Mouse (Mus musculus): Measurements from ENCODE around the gene Pip5k1a. TPM values are rescaled to one million over a fixed set of nuclear protein-coding genes. Genes with fewer than 3 reads are reported as not detected.

The Pip5k1a gene
- 12.2 and 13.6 TPM in 2 replicates for polyA plus RNA-seq (2014; fragmentation: Nextera tagmentation; extraction: Ambion mirVana)

GRCm38 (mm10) chr3:95106338-95107117 is at the start of gene Pip5k1a:
TSS of gene Pip5k1a (minus strand) at chr3:95106930.
- peak; percentile 33; the same call in 1 of the 2 replicates for TF ChIP-seq CTCF (IDR thresholded peaks at IDR 0.05; ENCODE audit: low read depth)
- ATAC-seq (ENCODE audit: insufficient read depth) (peak; percentile 89), DNase-seq (peak; percentile 99)
- Histone ChIP-seq H3K9me3 (ENCODE audit: low read depth, low read length) (no peaks in the 10 kb centered on the region), H3K4me3 (ENCODE audit: low read depth, low read length) (peak within 1 kb of the TSS; percentile 74), H3K36me3 (ENCODE audit: insufficient read depth) (peaks cover 2% of the 10 kb centered on the region; the same call in 1 of the 2 replicates), H3K27ac (ENCODE audit: low read depth) (peak within 1 kb of the TSS; percentile 80), H3K27me3 (ENCODE audit: insufficient read depth, low read length) (no peaks in the 10 kb centered on the region), H3K9ac (peak within 1 kb of the TSS; percentile 83), H3K4me2 (peak within 1 kb of the TSS; percentile 79), H3K4me1 (ENCODE audit: insufficient read depth) (no peaks in the 10 kb centered on the region)
- WGBS: under 1% methylated on average over 51 of the region's 51 CpGs

- peak; percentile 54 for TF ChIP-seq CTCF (IDR thresholded peaks at IDR 0.05; ENCODE audit: low read depth)
- Histone ChIP-seq H3K4me3 (ENCODE audit: low read depth, low read length) (no peak overlapping the region), H3K9ac (no peak overlapping the region), H3K4me1 (ENCODE audit: insufficient read depth) (no peaks in the 10 kb centered on the region), H3K36me3 (ENCODE audit: insufficient read depth) (no peaks in the 10 kb centered on the region), H3K27ac (ENCODE audit: low read depth) (no peak overlapping the region), H3K4me2 (no peak overlapping the region), H3K9me3 (ENCODE audit: low read depth, low read length) (no peaks in the 10 kb centered on the region), H3K27me3 (ENCODE audit: insufficient read depth, low read length) (no peaks in the 10 kb centered on the region)
- WGBS: 49% methylated on average over 4 of the region's 4 CpGs
- DNase-seq (peak; percentile 38), ATAC-seq (ENCODE audit: insufficient read depth) (no peak)
These were observed 47.1 kb upstream of the Pip5k1a start for GRCm38 (mm10) chr3:95153874-95154273.

- Histone ChIP-seq H3K9ac (no peak overlapping the region), H3K36me3 (ENCODE audit: insufficient read depth) (no peaks in the 10 kb centered on the region), H3K27me3 (ENCODE audit: insufficient read depth, low read length) (no peaks in the 10 kb centered on the region), H3K4me1 (ENCODE audit: insufficient read depth) (no peaks in the 10 kb centered on the region), H3K9me3 (ENCODE audit: low read depth, low read length) (no peaks in the 10 kb centered on the region), H3K4me2 (no peak overlapping the region), H3K4me3 (ENCODE audit: low read depth, low read length) (no peak overlapping the region), H3K27ac (ENCODE audit: low read depth) (no peak overlapping the region)
- no peak for TF ChIP-seq CTCF (IDR thresholded peaks at IDR 0.05; ENCODE audit: low read depth)
- DNase-seq (no peak), ATAC-seq (ENCODE audit: insufficient read depth) (no peak)
- 55% methylated on average over 3 of the region's 3 CpGs for WGBS
These were observed 41.2 kb upstream of the Pip5k1a start for GRCm38 (mm10) chr3:95147924-95148323.

GRCm38 (mm10) chr3:95142617-95143011 is 35.9 kb upstream of the Pip5k1a start:
- Histone ChIP-seq H3K27ac (ENCODE audit: low read depth) (no peak overlapping the region), H3K4me3 (ENCODE audit: low read depth, low read length) (no peak overlapping the region), H3K36me3 (ENCODE audit: insufficient read depth) (peaks cover 10% of the 10 kb centered on the region; the same call in 1 of the 2 replicates), H3K4me1 (ENCODE audit: insufficient read depth) (no peaks in the 10 kb centered on the region), H3K9me3 (ENCODE audit: low read depth, low read length) (no peaks in the 10 kb centered on the region), H3K4me2 (no peak overlapping the region), H3K27me3 (ENCODE audit: insufficient read depth, low read length) (no peaks in the 10 kb centered on the region), H3K9ac (no peak overlapping the region)
- WGBS: 7% methylated on average over 5 of the region's 5 CpGs
- ATAC-seq (ENCODE audit: insufficient read depth): peak; percentile 47
- peak; percentile 97 for TF ChIP-seq CTCF (IDR thresholded peaks at IDR 0.05; ENCODE audit: low read depth)
- peak; percentile 93 for DNase-seq

GRCm38 (mm10) chr3:95141952-95142616 is 35.4 kb upstream of the Pip5k1a start, which contains the start of gene Tnfaip8l2:
TSS of gene Tnfaip8l2 (minus strand) at chr3:95142360.
- WGBS: 80% methylated on average over 10 of the region's 10 CpGs
- no peak for TF ChIP-seq CTCF (IDR thresholded peaks at IDR 0.05; ENCODE audit: low read depth)
- Histone ChIP-seq H3K27ac (ENCODE audit: low read depth) (no peak within 1 kb of the TSS), H3K4me1 (ENCODE audit: insufficient read depth) (no peaks in the 10 kb centered on the region), H3K4me2 (no peak within 1 kb of the TSS), H3K36me3 (ENCODE audit: insufficient read depth) (peaks cover 10% of the 10 kb centered on the region; the same call in 1 of the 2 replicates), H3K27me3 (ENCODE audit: insufficient read depth, low read length) (no peaks in the 10 kb centered on the region), H3K9ac (no peak within 1 kb of the TSS), H3K4me3 (ENCODE audit: low read depth, low read length) (no peak within 1 kb of the TSS), H3K9me3 (ENCODE audit: low read depth, low read length) (no peaks in the 10 kb centered on the region)
- DNase-seq (no peak), ATAC-seq (ENCODE audit: insufficient read depth) (peak; percentile 48; the same call in 1 of the 2 replicates)

- Histone ChIP-seq H3K4me1 (ENCODE audit: insufficient read depth) (no peaks in the 10 kb centered on the region), H3K36me3 (ENCODE audit: insufficient read depth) (peaks cover 10% of the 10 kb centered on the region; the same call in 1 of the 2 replicates), H3K27ac (ENCODE audit: low read depth) (no peak overlapping the region), H3K4me2 (no peak overlapping the region), H3K9ac (no peak overlapping the region), H3K9me3 (ENCODE audit: low read depth, low read length) (no peaks in the 10 kb centered on the region), H3K27me3 (ENCODE audit: insufficient read depth, low read length) (no peaks in the 10 kb centered on the region), H3K4me3 (ENCODE audit: low read depth, low read length) (no peak overlapping the region)
- DNase-seq: no peak
- TF ChIP-seq CTCF (IDR thresholded peaks at IDR 0.05; ENCODE audit: low read depth): no peak
- ATAC-seq (ENCODE audit: insufficient read depth): no peak
- WGBS: 88% methylated on average over 9 of the region's 9 CpGs
These were observed 34.7 kb upstream of the Pip5k1a start for GRCm38 (mm10) chr3:95141474-95141873.

GRCm38 (mm10) chr3:95140795-95141194 is 34.1 kb upstream of the Pip5k1a start:
- no peaks in the 10 kb centered on the region for H3K27me3 ChIP-seq (ENCODE audit: insufficient read depth, low read length)
- no peak overlapping the region for H3K9ac ChIP-seq
- DNase-seq (no peak), ATAC-seq (ENCODE audit: insufficient read depth) (no peak)
- H3K4me3 ChIP-seq (ENCODE audit: low read depth, low read length): no peak overlapping the region
- H3K4me2 ChIP-seq: no peak overlapping the region
- 89% methylated on average over 6 of the region's 6 CpGs for WGBS
- no peak overlapping the region for H3K27ac ChIP-seq (ENCODE audit: low read depth)
- H3K9me3 ChIP-seq (ENCODE audit: low read depth, low read length): no peaks in the 10 kb centered on the region
- H3K36me3 ChIP-seq (ENCODE audit: insufficient read depth): peaks cover 10% of the 10 kb centered on the region; the same call in 1 of the 2 replicates
- H3K4me1 ChIP-seq (ENCODE audit: insufficient read depth): no peaks in the 10 kb centered on the region
- TF ChIP-seq CTCF (IDR thresholded peaks at IDR 0.05; ENCODE audit: low read depth): no peak
